Mouse (Mus musculus) CH12.LX (cell line): Measurements from ENCODE around the gene Klhl11. TPM values are rescaled to one million over a fixed set of nuclear protein-coding genes. Genes with fewer than 3 reads are reported as not detected.

Experiments
- DNase-seq: peaks from one replicate; pipeline ENCODE4 v3.0.0-alpha.2; 2013; ENCODE audit errors: extremely low read depth
- H3K27ac ChIP-seq: 2 replicates; pipeline ENCODE4 v1.5.1; 2012; ENCODE audit warnings: low read depth, mild to moderate bottlenecking, control low read depth, moderate library complexity; ENCODE audit not compliant: insufficient read depth
- H3K27me3 ChIP-seq: replicated peaks from 2 replicates; pipeline ENCODE3; 2012; ENCODE audit warnings: inconsistent platforms
- H3K36me3 ChIP-seq, 2 experiments: replicated peaks in 1 of 2; 2 replicates each; pipeline versions ENCODE3 to v1.6.1; 2012; ENCODE audit warnings: inconsistent platforms in 1 of 2, low read length in 1 of 2, mild to moderate bottlenecking in 1 of 2, mixed read lengths in 1 of 2, moderate library complexity in 1 of 2; ENCODE audit not compliant: control insufficient read depth in 1 of 2, insufficient read depth in 1 of 2
- H3K4me1 ChIP-seq, 2 experiments: 2 replicates each; pipeline ENCODE4 v1.6.1; 2012; ENCODE audit warnings: inconsistent platforms in 1 of 2, moderate library complexity in 1 of 2; ENCODE audit not compliant: insufficient read depth in 2 of 2, control insufficient read depth in 1 of 2
- H3K4me2 ChIP-seq: 2 replicates; pipeline ENCODE4 v1.6.1; 2012; ENCODE audit warnings: low read depth, mild to moderate bottlenecking, control low read depth; ENCODE audit not compliant: poor library complexity, insufficient read depth, severe bottlenecking
- H3K4me3 ChIP-seq, 3 experiments: fragments of 150-350 bp in 1 of 3; sonication (generic) in 1 of 3; replicated peaks in 1 of 3; 2 replicates each; pipeline versions ENCODE3 to v1.5.1; 2011 to 2012; ENCODE audit warnings: low read depth in 2 of 3, low read length in 2 of 3, mild to moderate bottlenecking in 2 of 3, moderate library complexity in 2 of 3, control low read depth in 1 of 3, improper control_type of control experiment in 1 of 3, inconsistent platforms in 1 of 3, mixed read lengths in 1 of 3; ENCODE audit not compliant: poor library complexity in 1 of 3
- H3K79me2 ChIP-seq: replicated peaks from 2 replicates; pipeline ENCODE4 v1.6.1; 2012; ENCODE audit warnings: mild to moderate bottlenecking, moderate library complexity; ENCODE audit not compliant: control insufficient read depth, poor library complexity, insufficient read depth, severe bottlenecking; ENCODE audit errors: extremely low read depth
- H3K9ac ChIP-seq: 2 replicates; pipeline ENCODE4 v1.6.1; 2012; ENCODE audit warnings: low read depth, mild to moderate bottlenecking, control low read depth, moderate library complexity; ENCODE audit not compliant: insufficient read depth
- H3K9me3 ChIP-seq: replicated peaks from 2 replicates; pipeline ENCODE3; 2012; ENCODE audit warnings: low read length, inconsistent platforms, mixed read lengths
- CHD1 ChIP-seq: IDR thresholded peaks from 2 replicates; pipeline ENCODE4 v1.6.1; 2012; ENCODE audit warnings: low read depth, low read length, improper control_type of control experiment, inconsistent platforms
- ETS1 ChIP-seq: conservative IDR thresholded peaks from 2 replicates; pipeline ENCODE4 v1.6.1; 2012; ENCODE audit warnings: low read depth, mild to moderate bottlenecking, inconsistent platforms, low read length, improper control_type of control experiment, moderate library complexity
- JUN ChIP-seq: IDR thresholded peaks from 2 replicates; pipeline ENCODE4 v1.6.1; 2011; ENCODE audit warnings: low read depth, mild to moderate bottlenecking, low read length, improper control_type of control experiment, moderate library complexity; ENCODE audit not compliant: insufficient read depth
- MAFK ChIP-seq: IDR thresholded peaks from 2 replicates; pipeline ENCODE4 v1.6.1; 2011; ENCODE audit warnings: low read length, improper control_type of control experiment; ENCODE audit not compliant: insufficient replicate concordance
- MAX ChIP-seq: IDR thresholded peaks from 2 replicates; pipeline ENCODE4 v1.6.1; 2011; ENCODE audit warnings: low read length, improper control_type of control experiment
- MAZ ChIP-seq: IDR thresholded peaks from 2 replicates; pipeline ENCODE4 v1.6.1; 2012; ENCODE audit warnings: low read depth, mild to moderate bottlenecking, inconsistent platforms, low read length, improper control_type of control experiment, moderate library complexity
- MXI1 ChIP-seq: IDR thresholded peaks from 2 replicates; pipeline ENCODE4 v1.6.1; 2011; ENCODE audit warnings: mild to moderate bottlenecking, low read depth, low read length, improper control_type of control experiment
- NRF1 ChIP-seq: IDR thresholded peaks from 2 replicates; pipeline ENCODE4 v1.6.1; 2014; ENCODE audit warnings: low read depth, mild to moderate bottlenecking, inconsistent platforms, low read length, improper control_type of control experiment, moderate library complexity
- PAX5 ChIP-seq: IDR thresholded peaks from 2 replicates; pipeline ENCODE4 v1.6.1; 2012; ENCODE audit warnings: low read length, inconsistent platforms, mixed read lengths
- POLR2A ChIP-seq: IDR thresholded peaks from 2 replicates; pipeline ENCODE4 v1.6.1; 2011; ENCODE audit warnings: low read depth, mild to moderate bottlenecking, improper control_type of control experiment, low read length
- POLR2AphosphoS2 ChIP-seq: IDR thresholded peaks from 2 replicates; pipeline ENCODE4 v1.6.1; 2011; ENCODE audit warnings: low read depth, low read length, improper control_type of control experiment
- RCOR1 ChIP-seq: conservative IDR thresholded peaks from 2 replicates; pipeline ENCODE4 v1.6.1; 2012; ENCODE audit warnings: low read depth, mild to moderate bottlenecking, inconsistent platforms, low read length, improper control_type of control experiment
- SIN3A ChIP-seq: IDR thresholded peaks from 2 replicates; pipeline ENCODE4 v1.6.1; 2012; ENCODE audit warnings: low read length, improper control_type of control experiment, inconsistent platforms
- SMC3 ChIP-seq: IDR thresholded peaks from 2 replicates; pipeline ENCODE4 v1.6.1; 2011; ENCODE audit warnings: low read depth, low read length, improper control_type of control experiment
- TBP ChIP-seq: conservative IDR thresholded peaks from 2 replicates; pipeline ENCODE4 v1.6.1; 2011; ENCODE audit warnings: low read depth, low read length, improper control_type of control experiment
- TCF12 ChIP-seq: IDR thresholded peaks from 2 replicates; pipeline ENCODE4 v1.6.1; 2014; ENCODE audit warnings: low read depth, mild to moderate bottlenecking, inconsistent platforms, low read length, improper control_type of control experiment
- UBTF ChIP-seq: IDR thresholded peaks from 2 replicates; pipeline ENCODE4 v1.6.1; 2012; ENCODE audit warnings: low read depth, mild to moderate bottlenecking, inconsistent platforms, low read length, improper control_type of control experiment, moderate library complexity
- USF2 ChIP-seq: conservative IDR thresholded peaks from 2 replicates; pipeline ENCODE4 v1.6.1; 2011; ENCODE audit warnings: low read depth, low read length, improper control_type of control experiment
- ZMIZ1 ChIP-seq: IDR thresholded peaks from 2 replicates; pipeline ENCODE4 v1.6.1; 2012; ENCODE audit warnings: low read depth, mild to moderate bottlenecking, inconsistent platforms, low read length, improper control_type of control experiment
- ZNF384 ChIP-seq: IDR thresholded peaks from 2 replicates; pipeline ENCODE4 v1.6.1; 2012; ENCODE audit warnings: low read depth, low read length, improper control_type of control experiment, inconsistent platforms
- dilution Hi-C: fragments of 300-500 bp; cut with MboI; formaldehyde crosslinking; loops from 2 replicates; pipeline ENCODE4 v1.14.3; 2020; ENCODE audit warnings: low sequenced_read_pairs; ENCODE audit not compliant: extremely low pct_unique_long_range_greater_than_20kb, extremely low pct_ligation_motif_present
- in situ Hi-C: fragments of 300-500 bp; cut with MboI; formaldehyde crosslinking; loops from 3 replicates; pipeline ENCODE4 v1.14.3; 2019; ENCODE audit warnings: low sequenced_read_pairs, low pct_ligation_motif_present, low pct_unique_long_range_greater_than_20kb, mixed read lengths
- polyA plus RNA-seq: library from polyadenylated mRNA; unstranded; fragments of >175 nt; gene quantifications from 2 replicates; pipeline ENCODE4 v1.2.1, GENCODE M21; 2012; ENCODE audit warnings: low read depth; ENCODE audit not compliant: insufficient read length
- total RNA-seq, 2 experiments: library from RNA; depleted of rRNA; stranded (reverse); fragments of 300-350 nt in 1 of 2; fragments of >200 nt in 1 of 2; gene quantifications; 2 replicates each; pipeline ENCODE4 v1.2.3; 2012 to 2014

Klhl11 gene
- total and polyA plus RNA-seq, 3 experiments, result 9.8 to 19.5 (median 12.8) TPM

GRCm38 (mm10) chr11:100500651-100501050, 28.1 kb upstream of the Klhl11 start:
- Histone ChIP-seq H3K79me2 (no peaks in the 10 kb centered on the region), H3K4me1 (peaks cover 0 to 6% of the 10 kb centered on the region in 2 experiments; a peak in 2 of 4 replicates), H3K27ac (no peak overlapping the region), H3K27me3 (no peaks in the 10 kb centered on the region), H3K9me3 (no peaks in the 10 kb centered on the region), H3K4me2 (no peak overlapping the region), H3K36me3 (peaks cover 87 to 99% of the 10 kb centered on the region in 2 experiments), H3K4me3 (no peak overlapping the region), H3K9ac (no peak overlapping the region)
- dilution Hi-C loops (no loop called here), in situ Hi-C loops (no loop called here)
- TF ChIP-seq USF2 (no peak), UBTF (no peak), POLR2A (no peak), POLR2AphosphoS2 (no peak), ZNF384 (no peak), NRF1 (no peak)
- DNase-seq, result no peak

GRCm38 (mm10) chr11:100500241-100500640, 27.7 kb upstream of the Klhl11 start:
- DNase-seq, result no peak
- no peak overlapping the region for H3K27ac ChIP-seq
- H3K9me3 ChIP-seq, result no peaks in the 10 kb centered on the region
- H3K9ac ChIP-seq, result no peak overlapping the region
- TF ChIP-seq CHD1 (no peak), RCOR1 (no peak), JUN (no peak), MAFK (no peak), MAZ (no peak), ZMIZ1 (no peak), MXI1 (no peak), ETS1 (no peak), TCF12 (no peak)
- TF ChIP-seq, all 38 proteins: peak for 0
- dilution Hi-C loops (no loop called here), in situ Hi-C loops (no loop called here)
- Histone ChIP-seq H3K4me1 (peaks cover 0 to 6% of the 10 kb centered on the region in 2 experiments; a peak in 2 of 4 replicates), H3K27me3 (no peaks in the 10 kb centered on the region), H3K4me2 (no peak overlapping the region), H3K36me3 (peaks cover 86 to 99% of the 10 kb centered on the region in 2 experiments), H3K79me2 (no peaks in the 10 kb centered on the region), H3K4me3 (no peak overlapping the region)

GRCm38 (mm10) chr11:100493771-100494170, 21.2 kb upstream of the Klhl11 start:
- no peak overlapping the region for H3K27ac ChIP-seq
- in situ Hi-C loops (no loop called here), dilution Hi-C loops (no loop called here)
- no peaks in the 10 kb centered on the region for H3K9me3 ChIP-seq
- no peaks in the 10 kb centered on the region; the same call in 1 of the 2 replicates for H3K79me2 ChIP-seq
- H3K27me3 ChIP-seq, result no peaks in the 10 kb centered on the region
- DNase-seq, result no peak
- no peak overlapping the region for H3K9ac ChIP-seq
- peaks cover 87 to 96% of the 10 kb centered on the region in 2 experiments for H3K36me3 ChIP-seq
- no peaks in the 10 kb centered on the region for H3K4me1 ChIP-seq
- H3K4me2 ChIP-seq, result no peak overlapping the region
- no peak for TF ChIP-seq SMC3
- TF ChIP-seq ZMIZ1, result no peak
- TF ChIP-seq CHD1, result no peak
- no peak for TF ChIP-seq MXI1
- TF ChIP-seq MAX, result no peak
- no peak for TF ChIP-seq PAX5
- TF ChIP-seq JUN, result no peak
- TF ChIP-seq MAFK, result no peak
- TF ChIP-seq TBP, result no peak
- TF ChIP-seq POLR2A, result no peak
- TF ChIP-seq SIN3A, result no peak
- H3K4me3 ChIP-seq, result no peak overlapping the region
